Mouse (Mus musculus): Measurements from ENCODE around the gene Map3k9.
A peak's percentile ranks its signal among the peaks of the same experiment; 100 is the strongest.

The Map3k9 gene

GRCm38 (mm10) chr12:81787262-81787661, 6.3 kb upstream of the Map3k9 start:
- DNase-seq (ENCODE audit: inconsistent age in 2 of 2, low spot score in 1 of 2), result no peak

- DNase-seq (ENCODE audit: inconsistent age in 2 of 2, low spot score in 1 of 2), result no peak
Observed at GRCm38 (mm10) chr12:81783301-81783700, 2.3 kb upstream of the Map3k9 start.

DNA sequence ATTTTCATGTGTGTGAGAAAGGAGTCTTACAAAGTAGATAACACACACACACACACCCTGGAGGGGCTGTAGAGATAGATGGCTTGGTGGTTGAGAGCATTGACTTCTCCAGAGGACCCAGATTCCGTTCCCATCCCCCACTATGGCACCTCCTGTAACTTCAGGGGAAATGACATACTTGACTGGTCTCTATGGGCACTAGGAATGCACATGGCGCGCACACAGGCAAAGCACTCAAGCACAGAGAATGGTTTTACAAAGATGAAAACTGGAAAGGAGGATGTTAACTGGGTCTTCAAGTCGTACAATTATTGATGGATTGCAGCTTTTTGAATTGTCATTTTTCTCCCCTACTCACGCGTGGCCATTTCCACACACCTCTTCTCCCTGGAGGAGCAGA, 1.6 kb upstream of the Map3k9 start:
- no peak for DNase-seq (ENCODE audit: inconsistent age in 2 of 2, low spot score in 1 of 2)

- peak; percentile 51 to 73 for DNase-seq (ENCODE audit: inconsistent age in 2 of 2, low spot score in 1 of 2)
Observed at GRCm38 (mm10) chr12:81780271-81781093, 493 bp downstream of the Map3k9 start.

DNA sequence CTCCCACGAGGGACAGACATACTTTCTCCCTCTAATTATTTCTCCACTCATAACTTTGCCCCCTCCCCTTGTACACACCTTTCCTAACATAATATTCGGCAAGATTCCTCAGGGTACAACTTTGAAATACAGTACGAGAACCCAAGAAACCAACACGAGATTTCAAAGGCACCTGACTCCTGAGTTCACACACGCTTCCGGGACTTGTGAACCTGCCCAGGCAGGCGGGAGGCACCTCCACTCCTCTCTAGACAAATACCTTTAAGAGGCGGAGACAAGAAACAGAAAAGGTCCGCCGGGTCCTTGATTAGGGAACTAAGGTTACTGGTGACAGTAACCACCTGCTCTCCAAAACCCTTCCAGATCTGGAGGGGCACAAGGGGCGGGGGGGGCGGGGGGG, 1.1 kb downstream of the Map3k9 start:
- peak in 1 of 2 experiments; percentile 32 for DNase-seq (ENCODE audit: inconsistent age in 2 of 2, low spot score in 1 of 2)

- DNase-seq (ENCODE audit: inconsistent age in 2 of 2, low spot score in 1 of 2), result peak in 1 of 2 experiments; percentile 57
Observed at GRCm38 (mm10) chr12:81776191-81776590, 4.8 kb downstream of the Map3k9 start.

DNA sequence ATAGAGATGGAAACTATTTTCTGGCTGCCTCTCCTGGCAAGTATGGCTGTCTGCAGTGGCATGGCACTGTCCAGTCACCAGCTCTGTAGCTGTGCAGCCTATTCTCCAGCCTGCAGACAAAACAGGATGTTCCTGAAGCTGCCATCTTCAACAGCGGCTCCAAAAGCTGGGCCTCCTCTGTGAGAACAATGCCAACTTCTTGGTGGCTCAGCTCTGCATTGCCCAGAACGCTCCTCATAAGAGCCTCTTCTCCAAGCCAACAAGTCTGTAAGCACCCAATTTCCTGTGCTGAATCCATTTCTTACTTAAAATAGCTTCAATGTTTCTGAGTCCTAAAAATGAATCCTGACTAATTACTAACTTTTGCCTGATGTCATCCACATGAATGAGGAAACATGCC, 5.3 kb downstream of the Map3k9 start:
- no peak for DNase-seq (ENCODE audit: inconsistent age in 2 of 2, low spot score in 1 of 2)

DNA sequence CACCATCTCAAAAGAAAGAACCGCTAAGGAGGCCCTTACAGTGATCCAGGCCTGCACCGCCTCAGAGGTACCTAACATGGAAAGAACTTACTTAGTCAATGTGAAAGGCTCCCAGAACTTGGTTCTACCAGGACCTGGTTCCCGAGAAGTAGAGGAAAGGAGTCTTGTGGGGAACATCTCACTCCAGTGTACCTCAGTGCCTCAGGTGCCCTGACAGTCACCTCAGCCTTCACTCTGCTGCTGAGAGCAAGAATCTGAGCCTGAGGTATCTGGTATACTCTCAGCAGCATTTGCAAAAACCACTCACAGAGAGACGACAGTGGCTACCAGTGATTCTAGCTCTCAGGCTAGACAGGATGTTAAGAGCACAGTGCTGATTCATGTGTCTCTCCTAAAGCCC, 6.8 kb downstream of the Map3k9 start:
- DNase-seq (ENCODE audit: inconsistent age in 2 of 2, low spot score in 1 of 2), result no peak

GRCm38 (mm10) chr12:81769458-81769857, 11.5 kb downstream of the Map3k9 start:
- DNase-seq (ENCODE audit: inconsistent age in 2 of 2, low spot score in 1 of 2), result no peak

DNA sequence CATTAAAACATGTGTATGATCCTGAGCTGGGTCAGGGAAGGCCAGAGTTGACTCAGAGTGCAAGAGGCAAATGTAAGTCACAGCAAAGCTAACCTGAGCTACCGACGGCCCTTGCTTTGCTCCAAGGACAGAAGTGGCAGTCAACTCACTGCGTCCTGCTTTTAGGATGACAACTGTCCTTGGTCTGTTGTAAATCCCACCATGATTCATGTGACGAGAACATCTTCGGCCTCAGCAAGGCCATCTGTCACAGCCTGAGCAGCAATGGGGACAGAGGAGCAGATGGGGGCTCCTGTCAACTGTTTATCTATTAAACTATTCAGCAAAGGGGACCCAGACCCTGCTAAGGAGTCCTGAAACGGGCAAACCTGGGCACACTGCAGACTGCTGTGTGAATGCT, 15.6 kb downstream of the Map3k9 start:
- DNase-seq (ENCODE audit: inconsistent age in 2 of 2, low spot score in 1 of 2), result peak; percentile 78 to 79

DNA sequence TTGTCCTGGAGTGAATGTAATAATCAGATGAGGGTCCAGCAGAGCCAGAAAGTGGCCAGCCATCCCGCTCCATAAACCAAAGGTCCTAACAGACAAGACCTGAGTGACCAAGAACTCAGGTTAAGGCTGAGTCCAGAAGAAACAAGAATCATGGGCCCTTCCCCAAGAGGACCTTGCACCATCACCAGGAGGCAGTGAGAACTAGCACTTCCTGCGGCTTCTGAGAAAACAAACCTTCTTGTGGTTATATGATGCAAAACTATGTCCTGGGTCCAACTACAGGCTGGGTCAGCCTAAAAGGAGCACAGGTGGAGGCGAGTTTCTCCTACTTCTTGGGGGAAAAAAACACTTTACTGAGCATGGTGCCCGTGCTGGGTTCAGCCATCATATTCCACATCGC, 16.6 kb downstream of the Map3k9 start:
- no peak for DNase-seq (ENCODE audit: inconsistent age in 2 of 2, low spot score in 1 of 2)

- peak; percentile 30 to 37 for DNase-seq (ENCODE audit: inconsistent age in 2 of 2, low spot score in 1 of 2)
Observed at GRCm38 (mm10) chr12:81754651-81755050, 26.3 kb downstream of the Map3k9 start.

GRCm38 (mm10) chr12:81751116-81751515, 29.9 kb downstream of the Map3k9 start:
- peak; percentile 83 for DNase-seq (ENCODE audit: inconsistent age in 2 of 2, low spot score in 1 of 2)

DNA sequence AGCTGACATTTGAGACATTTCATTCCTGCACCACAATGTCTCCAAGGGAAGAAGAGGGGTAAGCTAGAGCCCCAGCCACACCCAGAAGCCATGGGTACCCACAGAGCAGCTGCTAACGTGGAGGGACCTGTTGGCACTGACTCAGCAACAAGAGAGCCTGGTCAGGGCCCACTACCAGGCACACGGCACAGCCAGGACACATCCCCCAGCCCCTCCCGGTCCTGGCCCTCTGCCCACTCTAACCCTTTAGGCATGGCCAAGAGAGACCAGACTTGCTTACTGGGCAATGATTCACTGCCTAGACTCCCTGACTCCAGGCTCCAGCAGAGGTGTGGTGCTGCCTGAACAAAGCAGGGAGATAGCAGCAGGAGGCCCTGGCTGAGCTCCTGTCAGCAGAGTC, 32.1 kb downstream of the Map3k9 start:
- peak in 1 of 2 experiments; percentile 36 for DNase-seq (ENCODE audit: inconsistent age in 2 of 2, low spot score in 1 of 2)

DNA sequence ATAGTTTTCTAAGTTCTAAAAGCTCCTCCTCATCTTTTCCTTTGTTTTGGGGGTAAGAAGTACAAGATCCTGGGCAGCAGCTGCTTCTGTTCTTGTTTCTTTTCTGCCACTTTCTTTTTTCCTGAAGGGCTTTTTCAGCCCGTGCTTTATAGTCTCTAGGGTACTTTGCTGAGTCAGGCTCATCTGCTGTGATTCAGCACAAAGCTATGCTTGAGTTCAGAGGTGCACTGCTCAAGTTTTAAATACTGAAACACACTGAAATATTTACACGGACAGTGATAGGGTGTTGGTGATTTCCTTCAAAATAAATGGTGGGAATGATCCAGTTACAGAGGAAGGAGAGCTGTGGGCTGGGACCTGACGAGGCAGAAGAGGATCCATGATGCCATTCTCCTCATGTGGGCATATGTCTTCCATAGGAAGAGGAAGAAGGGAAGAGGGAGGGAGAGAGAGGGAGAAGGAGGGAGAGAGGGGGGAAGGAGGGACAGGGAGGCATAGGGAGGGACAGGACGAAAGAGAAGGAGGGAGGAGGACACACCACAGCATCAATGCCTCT, 32.9 kb downstream of the Map3k9 start:
- DNase-seq (ENCODE audit: inconsistent age in 2 of 2, low spot score in 1 of 2), result peak in 1 of 2 experiments; percentile 57

DNA sequence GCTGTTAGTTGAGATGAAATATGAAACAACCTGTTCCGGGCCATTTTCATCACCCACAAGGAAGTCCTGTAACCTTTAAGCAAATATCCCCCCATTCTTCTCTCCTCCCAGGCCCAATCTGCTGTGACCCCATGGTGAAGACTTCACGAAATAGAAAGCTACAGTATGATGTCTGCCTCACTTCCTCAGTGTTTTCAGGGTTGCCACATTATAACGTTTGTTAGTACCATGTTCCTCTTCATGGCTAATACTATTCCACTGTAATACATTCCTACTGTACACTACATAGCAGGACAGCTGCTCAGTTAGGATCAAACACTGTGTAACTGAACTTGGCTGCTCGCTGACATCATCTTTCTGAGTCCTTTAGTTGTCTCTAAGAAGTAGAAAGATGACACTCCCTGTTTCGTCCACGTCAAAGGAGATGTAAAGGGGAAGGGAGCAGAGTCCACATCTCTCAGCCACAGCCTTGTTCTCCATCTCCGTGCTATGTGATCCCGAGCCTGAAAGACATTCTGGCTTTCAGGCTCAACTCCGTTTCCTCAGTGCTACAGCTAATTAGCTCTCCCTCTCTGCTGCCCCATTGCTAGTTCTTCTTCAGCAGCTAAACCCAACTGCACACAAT, 34.5 kb downstream of the Map3k9 start:
- no peak for DNase-seq (ENCODE audit: inconsistent age in 2 of 2, low spot score in 1 of 2)

GRCm38 (mm10) chr12:81735246-81736070, 45.5 kb downstream of the Map3k9 start:
- DNase-seq (ENCODE audit: inconsistent age in 2 of 2, low spot score in 1 of 2), result no peak

GRCm38 (mm10) chr12:81726246-81726822, 54.6 kb downstream of the Map3k9 start:
- DNase-seq (ENCODE audit: inconsistent age in 2 of 2, low spot score in 1 of 2), result peak in 1 of 2 experiments; percentile 33

DNA sequence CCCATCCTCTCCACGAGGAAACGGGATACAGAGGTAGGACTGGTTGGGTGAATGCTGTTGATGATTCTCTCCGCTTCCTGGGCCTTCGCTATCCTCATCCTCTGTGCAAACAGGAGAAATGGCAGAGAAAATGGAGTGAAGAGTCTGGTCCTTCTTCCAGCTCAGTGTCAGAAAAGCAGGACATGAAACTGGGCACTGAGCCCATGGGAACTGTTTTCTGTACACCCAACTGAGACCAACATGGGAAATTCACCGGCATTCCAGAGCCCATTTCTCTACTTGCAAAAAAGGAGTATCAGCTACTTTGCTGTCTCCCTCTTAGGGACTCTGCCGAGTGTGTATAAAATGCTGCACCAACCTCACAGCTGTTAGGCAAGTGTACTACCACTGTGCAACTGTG, 56.2 kb downstream of the Map3k9 start:
- DNase-seq (ENCODE audit: inconsistent age in 2 of 2, low spot score in 1 of 2), result no peak

GRCm38 (mm10) chr12:81723375-81723774, 57.6 kb downstream of the Map3k9 start:
- no peak for DNase-seq (ENCODE audit: inconsistent age in 2 of 2, low spot score in 1 of 2)

DNA sequence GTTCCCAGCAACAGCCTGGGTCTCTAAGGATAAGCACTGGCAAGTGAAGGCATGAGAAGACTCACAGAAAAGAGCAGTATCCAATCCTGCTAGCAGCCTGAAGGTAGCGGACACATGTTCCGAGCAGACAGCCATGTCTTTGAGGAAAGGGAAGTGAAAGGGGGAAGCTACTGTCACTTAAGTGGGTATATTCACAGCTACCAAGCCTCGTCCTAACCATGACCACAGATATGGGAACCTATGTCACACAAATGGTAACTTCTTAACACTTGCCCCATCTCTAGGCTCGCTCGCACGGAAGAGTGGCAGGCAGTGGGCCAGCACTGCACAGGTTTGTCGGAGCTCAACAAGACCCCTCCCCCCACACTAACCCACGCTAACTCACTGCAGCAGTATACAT, 61.3 kb downstream of the Map3k9 start:
- DNase-seq (ENCODE audit: inconsistent age in 2 of 2, low spot score in 1 of 2), result no peak
